Mouse (Mus musculus): ENCODE data around the gene Slc26a11. TPM values are rescaled to one million over a fixed set of nuclear protein-coding genes. Genes with fewer than 3 reads are reported as not detected.

The Slc26a11 gene
- 7.2 and 9.6 TPM in 2 replicates for polyA plus RNA-seq (2012; rRNA removed)

DNA sequence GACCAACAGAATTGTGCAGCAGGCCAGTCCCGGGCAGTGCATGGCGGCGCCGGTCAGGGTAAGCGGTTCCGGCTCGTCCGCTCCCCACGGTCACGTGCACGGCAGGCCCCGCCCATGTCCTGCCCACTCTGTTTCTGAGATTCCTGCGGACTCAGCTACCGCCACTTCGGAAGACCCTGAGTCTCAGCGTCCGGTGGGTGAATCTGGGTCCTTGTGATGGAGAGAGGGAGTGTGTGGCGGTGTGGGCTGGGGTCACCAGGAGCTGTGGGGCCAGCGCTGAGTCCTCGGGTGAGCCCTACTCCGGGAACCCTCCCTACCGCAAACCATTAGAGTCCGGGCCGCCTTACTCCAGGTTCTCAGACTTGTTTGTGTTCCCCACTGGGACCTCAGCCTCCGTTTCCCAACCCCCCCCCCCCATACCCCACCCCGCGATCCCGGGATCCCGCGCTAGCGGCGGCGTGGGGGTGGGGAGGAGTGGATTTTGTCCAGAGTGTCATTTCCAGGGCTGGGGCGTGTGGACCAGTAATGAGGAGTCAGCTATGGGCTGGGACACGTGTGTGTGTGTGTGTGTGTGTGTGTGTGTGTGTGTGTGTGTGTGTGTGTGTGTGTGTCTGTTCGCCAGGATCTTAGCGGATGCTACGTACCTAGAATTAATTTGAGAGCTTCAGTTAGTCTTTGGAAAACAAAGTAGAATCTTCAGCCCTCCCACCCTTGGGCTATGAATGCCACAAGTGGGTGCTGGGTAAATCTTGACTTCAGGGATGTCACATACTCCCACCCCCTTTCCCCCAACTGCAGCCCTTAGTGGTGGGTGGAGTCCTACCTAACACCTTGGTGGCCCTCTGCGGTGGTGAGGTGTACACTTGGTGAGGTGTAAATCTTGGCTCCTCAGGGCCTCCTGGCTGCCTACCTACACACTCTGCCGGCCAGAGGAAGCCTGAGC lies at the start of gene Slc26a11, which contains the start of gene Sgsh:
Gene Slc26a11, plus strand, starts transcription at position 115 of the 943 bp plus-strand sequence.
Gene Sgsh, minus strand, starts transcription at position 94 of the 943 bp plus-strand sequence.
- Histone ChIP-seq H3K27ac (ENCODE audit: insufficient read depth, low read length) (peak within 1 kb of the TSS; percentile 38), H3K4me1 (ENCODE audit: control insufficient read depth, insufficient read depth, low read length) (peaks cover 2% of the 10 kb centered on the region; the same call in 1 of the 2 replicates), H3K4me3 (ENCODE audit: insufficient read depth, low read length) (peak within 1 kb of the TSS; percentile 95)
- no peak for TF ChIP-seq CTCF (IDR thresholded peaks at IDR 0.05; ENCODE audit: extremely low read depth, insufficient read depth, low read length)
- peak; percentile 50 for TF ChIP-seq POLR2A (IDR thresholded peaks at IDR 0.05; ENCODE audit: extremely low read depth, insufficient read depth, low read length)

DNA sequence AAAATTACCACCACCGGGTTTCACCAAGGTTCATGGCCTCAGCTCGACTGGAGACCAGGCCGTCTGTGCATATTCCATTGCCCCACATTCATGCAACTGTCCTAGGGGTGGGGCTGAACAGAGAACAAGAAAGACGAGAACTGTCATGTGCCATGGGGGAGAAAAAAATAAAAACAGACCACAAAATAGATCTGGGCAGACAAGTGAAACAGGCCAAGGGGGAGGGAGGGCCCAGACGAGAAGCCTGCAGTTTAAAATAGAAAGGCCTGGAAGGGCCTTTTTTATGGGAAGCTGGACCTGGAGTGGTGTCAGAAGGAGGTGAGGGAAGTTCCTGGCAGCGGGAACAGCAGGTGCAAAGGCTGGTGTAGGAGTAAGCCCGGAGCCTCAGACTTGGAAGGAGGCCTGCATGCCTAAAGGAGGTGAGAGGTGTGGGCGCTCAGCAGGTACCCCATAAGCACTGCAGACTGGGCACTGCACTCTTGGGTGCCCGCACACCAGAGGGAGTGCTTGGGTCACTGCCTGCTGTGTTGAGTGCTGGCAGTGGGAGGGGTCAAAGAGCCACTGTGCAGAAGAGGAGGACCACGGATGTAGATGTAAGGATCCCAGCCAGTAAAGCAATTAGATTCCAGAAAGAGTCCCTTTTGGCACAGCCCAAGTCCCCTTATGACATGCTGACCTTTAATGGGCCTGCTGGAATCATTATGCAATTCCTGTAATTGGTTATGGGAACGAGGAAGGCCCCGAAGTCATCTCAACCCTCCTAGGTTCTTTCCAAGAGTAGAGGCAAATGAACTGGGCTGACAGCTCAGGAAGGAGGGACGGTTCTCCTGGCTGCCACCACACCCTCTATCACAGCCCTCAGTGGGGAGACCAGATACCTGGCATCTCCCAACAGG lies 48.3 kb upstream of the Slc26a11 start:
- Histone ChIP-seq H3K27ac (ENCODE audit: insufficient read depth, low read length) (no peak overlapping the region), H3K4me3 (ENCODE audit: insufficient read depth, low read length) (no peak overlapping the region), H3K4me1 (ENCODE audit: control insufficient read depth, insufficient read depth, low read length) (no peaks in the 10 kb centered on the region)
- TF ChIP-seq POLR2A (IDR thresholded peaks at IDR 0.05; ENCODE audit: extremely low read depth, insufficient read depth, low read length) = no peak
- TF ChIP-seq CTCF (IDR thresholded peaks at IDR 0.05; ENCODE audit: extremely low read depth, insufficient read depth, low read length) = no peak

DNA sequence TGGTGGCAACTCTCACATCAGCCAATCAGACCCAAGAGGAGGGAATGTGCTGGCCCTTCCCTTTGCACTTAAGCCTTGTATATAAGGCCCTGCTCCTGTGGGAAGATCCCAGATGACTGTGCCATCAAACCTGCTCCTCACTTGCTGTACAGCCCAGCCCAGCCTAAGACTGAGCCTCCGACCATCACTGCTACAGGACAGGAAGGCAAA lies 47.8 kb upstream of the Slc26a11 start, which contains the start of gene Card14:
Gene Card14, plus strand, starts transcription at position 111 of the 210 bp plus-strand sequence.
- Histone ChIP-seq H3K4me3 (ENCODE audit: insufficient read depth, low read length) (no peak within 1 kb of the TSS), H3K27ac (ENCODE audit: insufficient read depth, low read length) (no peak within 1 kb of the TSS), H3K4me1 (ENCODE audit: control insufficient read depth, insufficient read depth, low read length) (no peaks in the 10 kb centered on the region)
- no peak for TF ChIP-seq CTCF (IDR thresholded peaks at IDR 0.05; ENCODE audit: extremely low read depth, insufficient read depth, low read length)
- no peak for TF ChIP-seq POLR2A (IDR thresholded peaks at IDR 0.05; ENCODE audit: extremely low read depth, insufficient read depth, low read length)

- no peaks in the 10 kb centered on the region for H3K4me1 ChIP-seq (ENCODE audit: control insufficient read depth, insufficient read depth, low read length)
- no peak overlapping the region for H3K27ac ChIP-seq (ENCODE audit: insufficient read depth, low read length)
- no peak overlapping the region for H3K4me3 ChIP-seq (ENCODE audit: insufficient read depth, low read length)
- TF ChIP-seq CTCF (IDR thresholded peaks at IDR 0.05; ENCODE audit: extremely low read depth, insufficient read depth, low read length) (no peak), POLR2A (IDR thresholded peaks at IDR 0.05; ENCODE audit: extremely low read depth, insufficient read depth, low read length) (no peak)
Measured at GRCm38 (mm10) chr11:119307916-119308315, 47.4 kb upstream of the Slc26a11 start.

DNA sequence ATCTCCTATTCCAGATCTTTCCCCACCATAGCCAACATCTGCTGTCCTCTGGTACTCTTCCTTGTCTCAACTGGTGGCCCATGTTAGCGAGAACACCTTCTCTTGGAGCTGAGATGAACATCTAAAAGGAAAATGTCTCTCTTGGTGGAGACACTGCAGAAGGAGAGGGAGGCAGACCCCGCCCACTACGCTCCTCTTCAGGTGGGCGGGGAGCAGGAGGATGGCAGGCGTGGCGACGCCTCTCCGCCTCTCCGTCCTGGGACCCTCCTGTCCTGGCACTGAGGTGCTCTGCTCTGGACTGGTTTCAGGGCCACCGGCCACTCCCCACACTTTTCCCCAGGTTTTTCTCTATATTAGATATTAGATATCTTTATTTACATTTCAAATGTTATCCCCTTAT lies 44.7 kb upstream of the Slc26a11 start:
- Histone ChIP-seq H3K27ac (ENCODE audit: insufficient read depth, low read length) (no peak overlapping the region), H3K4me3 (ENCODE audit: insufficient read depth, low read length) (no peak overlapping the region), H3K4me1 (ENCODE audit: control insufficient read depth, insufficient read depth, low read length) (no peaks in the 10 kb centered on the region)
- TF ChIP-seq POLR2A (IDR thresholded peaks at IDR 0.05; ENCODE audit: extremely low read depth, insufficient read depth, low read length) (no peak), CTCF (IDR thresholded peaks at IDR 0.05; ENCODE audit: extremely low read depth, insufficient read depth, low read length) (no peak)

GRCm38 (mm10) chr11:119314252-119314936 lies 41.0 kb upstream of the Slc26a11 start:
- TF ChIP-seq POLR2A (IDR thresholded peaks at IDR 0.05; ENCODE audit: extremely low read depth, insufficient read depth, low read length) (no peak), CTCF (IDR thresholded peaks at IDR 0.05; ENCODE audit: extremely low read depth, insufficient read depth, low read length) (no peak)
- H3K4me1 ChIP-seq (ENCODE audit: control insufficient read depth, insufficient read depth, low read length) = no peaks in the 10 kb centered on the region
- no peak overlapping the region for H3K27ac ChIP-seq (ENCODE audit: insufficient read depth, low read length)
- H3K4me3 ChIP-seq (ENCODE audit: insufficient read depth, low read length) = no peak overlapping the region

GRCm38 (mm10) chr11:119316720-119317119 lies 38.6 kb upstream of the Slc26a11 start:
- Histone ChIP-seq H3K4me1 (ENCODE audit: control insufficient read depth, insufficient read depth, low read length) (no peaks in the 10 kb centered on the region), H3K4me3 (ENCODE audit: insufficient read depth, low read length) (no peak overlapping the region), H3K27ac (ENCODE audit: insufficient read depth, low read length) (no peak overlapping the region)
- TF ChIP-seq CTCF (IDR thresholded peaks at IDR 0.05; ENCODE audit: extremely low read depth, insufficient read depth, low read length) (no peak), POLR2A (IDR thresholded peaks at IDR 0.05; ENCODE audit: extremely low read depth, insufficient read depth, low read length) (no peak)

DNA sequence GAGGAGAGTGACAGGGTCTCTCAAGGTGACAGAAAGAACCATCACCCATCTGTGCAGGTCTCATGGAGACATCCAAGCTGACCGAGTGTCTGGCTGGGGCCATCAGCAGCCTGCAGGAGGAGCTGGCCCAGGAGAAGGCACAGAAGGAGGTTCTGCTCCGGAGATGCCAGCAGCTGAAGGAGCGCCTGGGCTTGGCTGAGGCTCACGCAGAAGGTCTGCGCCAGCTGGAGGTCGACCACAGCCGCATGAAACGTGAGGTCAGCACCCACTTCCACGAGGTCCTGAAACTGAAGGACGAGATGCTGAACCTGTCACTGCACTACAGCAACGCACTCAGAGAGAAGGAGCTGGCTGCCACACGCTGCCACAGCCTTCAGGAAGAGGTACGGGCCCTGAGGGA lies 32.8 kb upstream of the Slc26a11 start:
- TF ChIP-seq CTCF (IDR thresholded peaks at IDR 0.05; ENCODE audit: extremely low read depth, insufficient read depth, low read length) = no peak
- no peak for TF ChIP-seq POLR2A (IDR thresholded peaks at IDR 0.05; ENCODE audit: extremely low read depth, insufficient read depth, low read length)
- Histone ChIP-seq H3K4me1 (ENCODE audit: control insufficient read depth, insufficient read depth, low read length) (no peaks in the 10 kb centered on the region), H3K27ac (ENCODE audit: insufficient read depth, low read length) (no peak overlapping the region), H3K4me3 (ENCODE audit: insufficient read depth, low read length) (no peak overlapping the region)

DNA sequence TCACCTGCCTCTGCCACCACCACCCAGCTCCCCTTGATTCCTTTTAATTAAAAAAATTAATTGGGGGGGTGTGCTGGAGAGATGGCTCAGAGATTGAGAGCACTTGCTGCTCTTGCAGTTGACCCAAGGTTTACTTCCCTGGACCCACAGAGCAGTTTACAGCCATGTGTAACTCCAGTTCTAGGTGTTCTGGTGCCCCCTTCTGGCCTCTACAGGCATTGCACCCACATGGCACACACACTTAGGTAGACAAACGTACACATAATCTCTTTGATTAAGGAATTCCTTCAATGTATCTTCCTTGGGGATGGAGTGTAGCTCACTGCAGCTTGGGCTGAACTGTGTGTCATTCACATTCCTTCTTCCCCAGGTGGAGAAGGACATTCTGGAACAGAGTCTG lies 30.3 kb upstream of the Slc26a11 start:
- Histone ChIP-seq H3K4me3 (ENCODE audit: insufficient read depth, low read length) (no peak overlapping the region), H3K4me1 (ENCODE audit: control insufficient read depth, insufficient read depth, low read length) (no peaks in the 10 kb centered on the region), H3K27ac (ENCODE audit: insufficient read depth, low read length) (no peak overlapping the region)
- no peak for TF ChIP-seq CTCF (IDR thresholded peaks at IDR 0.05; ENCODE audit: extremely low read depth, insufficient read depth, low read length)
- no peak for TF ChIP-seq POLR2A (IDR thresholded peaks at IDR 0.05; ENCODE audit: extremely low read depth, insufficient read depth, low read length)

All from cortical plate, adult 2 months (tissue).